Comparison of ENCODE assay signal across 8 mouse cellular contexts in the genomic region with DNA sequence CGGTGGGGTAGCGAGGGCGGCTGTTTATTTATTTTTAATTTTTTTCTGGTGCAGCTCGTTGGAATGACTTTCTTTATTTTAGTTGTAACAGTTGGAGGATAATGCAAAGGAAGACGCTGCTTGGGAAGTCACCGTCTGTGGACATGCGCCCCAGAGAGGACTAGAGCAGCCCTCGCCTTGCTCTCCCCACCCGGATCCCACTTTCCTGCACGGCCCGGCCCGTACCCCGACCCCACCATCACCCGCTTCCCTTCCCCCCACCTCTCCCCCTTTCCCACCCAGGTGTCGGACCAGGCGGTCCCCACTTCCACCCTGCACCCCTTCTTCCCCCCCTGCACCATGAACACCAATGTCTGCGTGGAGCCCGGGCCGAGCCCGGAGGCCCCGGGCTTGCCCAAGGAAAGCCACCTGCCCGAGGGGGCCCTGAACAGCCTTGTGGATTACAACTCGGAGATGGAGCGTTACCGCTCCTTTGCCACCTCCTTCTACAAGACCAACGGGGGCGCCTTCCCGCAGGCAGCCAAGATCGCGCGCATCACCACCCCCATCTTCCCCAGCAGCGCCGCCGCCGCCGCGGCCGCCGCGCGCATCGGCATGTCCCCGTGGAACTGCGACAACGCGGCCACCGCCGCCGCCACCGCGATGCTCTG. TPM values are rescaled to one million over a fixed set of nuclear protein-coding genes. Genes with fewer than 3 reads are reported as not detected.
DNase-seq lines count a peak whose midpoint lies in the region; ATAC-seq and TF ChIP-seq lines count a peak whose summit lies in the region.

No protein-coding gene starts in this region.

- peak; percentile 25 to 47 for DNase-seq in gastrocnemius, postnatal 4 days (ENCODE audit: low spot score in 2 of 2)
- DNase-seq in left cerebral cortex, postnatal 4 days: peak; percentile 70

- H3K9me3 ChIP-seq in erythroblast, embryonic 14.5 days (ENCODE audit: control insufficient read depth, low read length): no peaks in the 10 kb centered on the region; the same call in 1 of the 2 replicates
- H3K9me3 ChIP-seq in intestine, postnatal 0 days (ENCODE audit: control insufficient read depth): no peaks in the 10 kb centered on the region
- no peaks in the 10 kb centered on the region for H3K9me3 ChIP-seq in midbrain, embryonic 13.5 days
- no peaks in the 10 kb centered on the region for H3K9me3 ChIP-seq in stomach, embryonic 16.5 days (replicated peaks; ENCODE audit: control insufficient read depth, low read length)

- WGBS in intestine, postnatal 0 days: under 1% methylated on average over 42 of the region's 51 CpGs
- 0% methylated on average over 36 of the region's 51 CpGs for WGBS in midbrain, embryonic 13.5 days
- 0% methylated on average over 42 of the region's 51 CpGs for WGBS in stomach, embryonic 16.5 days

- H3K4me2 ChIP-seq in intestine, postnatal 0 days (replicated peaks; ENCODE audit: low read depth): peak overlapping the region; percentile 84
- peak overlapping the region; percentile 82 for H3K4me2 ChIP-seq in midbrain, embryonic 13.5 days (replicated peaks)
- H3K4me2 ChIP-seq in stomach, embryonic 16.5 days (ENCODE audit: low read depth, low read length): peak overlapping the region; percentile 91

- TF ChIP-seq CTCF in cortical plate, adult 2 months (IDR thresholded peaks at IDR 0.05; ENCODE audit: extremely low read depth, insufficient read depth, low read length): no peak
- peak; percentile 32; the same call in 1 of the 2 replicates for TF ChIP-seq CTCF in intestine, postnatal 0 days (IDR thresholded peaks at IDR 0.05; ENCODE audit: low read depth)

- peaks cover 82% of the 10 kb centered on the region for H3K27me3 ChIP-seq in erythroblast, embryonic 14.5 days (ENCODE audit: control insufficient read depth)
- 0 out of 2 replicates have a peak, but pooled peaks cover 3% of the 10 kb centered on the region for H3K27me3 ChIP-seq in intestine, postnatal 0 days (replicated peaks; ENCODE audit: control insufficient read depth, insufficient read depth, low read length)
- H3K27me3 ChIP-seq in midbrain, embryonic 13.5 days: no peaks in the 10 kb centered on the region
- H3K27me3 ChIP-seq in stomach, embryonic 16.5 days (ENCODE audit: control insufficient read depth, insufficient read depth, low read length): no peaks in the 10 kb centered on the region

- no peaks in the 10 kb centered on the region for H3K4me1 ChIP-seq in erythroblast, embryonic 14.5 days (ENCODE audit: control insufficient read depth)
- peaks cover 2% of the 10 kb centered on the region for H3K4me1 ChIP-seq in cortical plate, adult 2 months (ENCODE audit: control insufficient read depth, insufficient read depth, low read length)
- no peaks in the 10 kb centered on the region for H3K4me1 ChIP-seq in intestine, postnatal 0 days (replicated peaks; ENCODE audit: control insufficient read depth, insufficient read depth, low read length)
- H3K4me1 ChIP-seq in midbrain, embryonic 13.5 days (replicated peaks): peaks cover 41% of the 10 kb centered on the region
- H3K4me1 ChIP-seq in stomach, embryonic 16.5 days (ENCODE audit: control insufficient read depth, insufficient read depth, low read length): peaks cover 4% of the 10 kb centered on the region; the same call in 1 of the 2 replicates

- peak overlapping the region; percentile 53 for H3K9ac ChIP-seq in intestine, postnatal 0 days (ENCODE audit: low read depth, low read length)
- peak overlapping the region; percentile 95 for H3K9ac ChIP-seq in midbrain, embryonic 13.5 days (replicated peaks)
- peak overlapping the region; percentile 84 for H3K9ac ChIP-seq in stomach, embryonic 16.5 days (ENCODE audit: low read length)

- H3K27ac ChIP-seq in cortical plate, adult 2 months (ENCODE audit: insufficient read depth, low read length): peak overlapping the region; percentile 95
- H3K27ac ChIP-seq in intestine, postnatal 0 days (ENCODE audit: low read depth, low read length): peak overlapping the region; percentile 28
- peak overlapping the region; percentile 100 for H3K27ac ChIP-seq in midbrain, embryonic 13.5 days
- peak overlapping the region; percentile 93 for H3K27ac ChIP-seq in stomach, embryonic 16.5 days (ENCODE audit: low read length)

- ATAC-seq in erythroblast, adult 5-6 weeks (replicated peaks; ENCODE audit: low FRiP score, poor library complexity, severe bottlenecking): no peak
- ATAC-seq in intestine, postnatal 0 days: peak; percentile 9; the same call in 1 of the 2 replicates
- ATAC-seq in midbrain, embryonic 13.5 days: peak; percentile 34
- ATAC-seq in stomach, embryonic 16.5 days (ENCODE audit: insufficient read depth, low FRiP score): peak; percentile 23; the same call in 1 of the 2 replicates

- intact Hi-C loops in left cerebral cortex, postnatal 4 days (cut with DNase I): loop anchor here (5.0 to 10.0 kb wide), 2 partner anchors 362 to 385 kb away; no protein-coding TSS in a partner anchor

- H3K4me3 ChIP-seq in erythroblast, embryonic 14.5 days (replicated peaks): peak overlapping the region; percentile 29
- peak overlapping the region; percentile 93 for H3K4me3 ChIP-seq in cortical plate, adult 2 months (ENCODE audit: insufficient read depth, low read length)
- peak overlapping the region; percentile 58 for H3K4me3 ChIP-seq in intestine, postnatal 0 days (ENCODE audit: low read depth, low read length)
- peak overlapping the region; percentile 76 for H3K4me3 ChIP-seq in midbrain, embryonic 13.5 days (replicated peaks)
- peak overlapping the region; percentile 71 for H3K4me3 ChIP-seq in stomach, embryonic 16.5 days (replicated peaks; ENCODE audit: low read length)

- H3K36me3 ChIP-seq in erythroblast, embryonic 14.5 days (ENCODE audit: control insufficient read depth): no peaks in the 10 kb centered on the region
- no peaks in the 10 kb centered on the region for H3K36me3 ChIP-seq in intestine, postnatal 0 days (ENCODE audit: control insufficient read depth, insufficient read depth)
- H3K36me3 ChIP-seq in midbrain, embryonic 13.5 days: peaks cover 6% of the 10 kb centered on the region
- no peaks in the 10 kb centered on the region for H3K36me3 ChIP-seq in stomach, embryonic 16.5 days (ENCODE audit: control insufficient read depth, insufficient read depth, low read length)

- TF ChIP-seq POLR2A in cortical plate, adult 2 months (IDR thresholded peaks at IDR 0.05; ENCODE audit: extremely low read depth, insufficient read depth, low read length): no peak

RNA-seq across cellular contexts. Expression of gene Cxxc4, which starts 3.2 kb away (rescaled TPM):
- polyA plus RNA-seq in erythroblast, embryonic 14.5 days (2012): 0.01 TPM in 1 of 2 replicates, not detected in the other
- total RNA-seq in erythroblast, adult 5-6 weeks (2015; ENCODE audit: low replicate concordance): not detected in 2 replicates
- not detected in 2 replicates for total RNA-seq in erythroblast, adult 5-6 weeks (2017; ENCODE audit: low replicate concordance)
- polyA plus RNA-seq in cortical plate, adult 2 months (2012; rRNA removed): 12.6 and 13.3 TPM in 2 replicates
- 1 to 10 TPM; 2.2 to 2.7 TPM for total RNA-seq in gastrocnemius, postnatal 4 days (2021)
- 1.3 and 1.6 TPM in 2 replicates for polyA plus RNA-seq in intestine, postnatal 0 days (2015; fragmentation: Nextera tagmentation; extraction: Ambion mirVana)
- total RNA-seq in left cerebral cortex, postnatal 4 days (2021): 10 to 100 TPM; 57.4 to 73.0 TPM
- 43.4 and 44.2 TPM in 2 replicates for polyA plus RNA-seq in midbrain, embryonic 13.5 days (2015; fragmentation: Nextera tagmentation; extraction: Ambion mirVana)
- polyA plus RNA-seq in stomach, embryonic 16.5 days (2015; fragmentation: Nextera tagmentation; extraction: Ambion mirVana): 4.1 and 4.9 TPM in 2 replicates

Comparison
In these comparisons a context has a peak if more than half of its experiments do, and no peak if none do; other contexts are left out.
1. H3K4me3 ChIP-seq: peak in every context shown above with its lines; median percentile 93 in cortical plate, adult 2 months; 76 in midbrain, embryonic 13.5 days; 71 in stomach, embryonic 16.5 days; 58 in intestine, postnatal 0 days; 29 in erythroblast, embryonic 14.5 days.
2. H3K27ac ChIP-seq: peak in every context shown above with its lines; median percentile 100 in midbrain, embryonic 13.5 days; 95 in cortical plate, adult 2 months; 93 in stomach, embryonic 16.5 days; 28 in intestine, postnatal 0 days.